Mouse (Mus musculus): ENCODE results near the gene Tgfbi. TPM values are rescaled to one million over a fixed set of nuclear protein-coding genes. Genes with fewer than 3 reads are reported as not detected.

Gene Tgfbi
- polyA plus RNA-seq (2012; ENCODE audit: insufficient read depth, insufficient read length, missing spikeins), result 17.9 and 18.3 TPM in 2 replicates

GRCm38 (mm10) chr13:56609103-56609856 lies at the start of gene Tgfbi:
TSS of gene Tgfbi (plus strand) at chr13:56609523.
- Histone ChIP-seq H3K4me3 (ENCODE audit: insufficient read depth, low read depth, low read length) (peak within 1 kb of the TSS; percentile 68), H3K27ac (replicated peaks; ENCODE audit: low read depth, low read length) (peak within 1 kb of the TSS; percentile 11; the same call in 1 of the 2 replicates), H3K4me1 (ENCODE audit: control insufficient read depth, insufficient read depth, insufficient read length, low read length) (peaks cover 36% of the 10 kb centered on the region)

GRCm38 (mm10) chr13:56559841-56560370 lies 49.4 kb upstream of the Tgfbi start:
- no peak overlapping the region for H3K4me3 ChIP-seq (ENCODE audit: insufficient read depth, low read depth, low read length)

GRCm38 (mm10) chr13:56561129-56561528 lies 48.2 kb upstream of the Tgfbi start:
- H3K27ac ChIP-seq (replicated peaks; ENCODE audit: low read depth, low read length), result no peak overlapping the region
- H3K4me3 ChIP-seq (ENCODE audit: insufficient read depth, low read depth, low read length), result no peak overlapping the region
- H3K4me1 ChIP-seq (ENCODE audit: control insufficient read depth, insufficient read depth, insufficient read length, low read length), result no peaks in the 10 kb centered on the region

More at GRCm38 (mm10) chr13:56559841-56560370, 49.4 kb upstream of the Tgfbi start:
- H3K27ac ChIP-seq (replicated peaks; ENCODE audit: low read depth, low read length), result no peak overlapping the region
- no peaks in the 10 kb centered on the region for H3K4me1 ChIP-seq (ENCODE audit: control insufficient read depth, insufficient read depth, insufficient read length, low read length)

- Histone ChIP-seq H3K4me1 (ENCODE audit: control insufficient read depth, insufficient read depth, insufficient read length, low read length) (no peaks in the 10 kb centered on the region), H3K27ac (replicated peaks; ENCODE audit: low read depth, low read length) (no peak overlapping the region), H3K4me3 (ENCODE audit: insufficient read depth, low read depth, low read length) (no peak overlapping the region)
Observed at GRCm38 (mm10) chr13:56563075-56563474, 46.2 kb upstream of the Tgfbi start.

GRCm38 (mm10) chr13:56566336-56566735 lies 43.0 kb upstream of the Tgfbi start:
- H3K27ac ChIP-seq (replicated peaks; ENCODE audit: low read depth, low read length), result peak overlapping the region; percentile 46
- H3K4me3 ChIP-seq (ENCODE audit: insufficient read depth, low read depth, low read length), result no peak overlapping the region
- H3K4me1 ChIP-seq (ENCODE audit: control insufficient read depth, insufficient read depth, insufficient read length, low read length), result peaks cover under 1% of the 10 kb centered on the region; the same call in 1 of the 2 replicates

GRCm38 (mm10) chr13:56571645-56572044 lies 37.7 kb upstream of the Tgfbi start:
- Histone ChIP-seq H3K27ac (replicated peaks; ENCODE audit: low read depth, low read length) (no peak overlapping the region; the same call in 1 of the 2 replicates), H3K4me1 (ENCODE audit: control insufficient read depth, insufficient read depth, insufficient read length, low read length) (peaks cover 12% of the 10 kb centered on the region), H3K4me3 (ENCODE audit: insufficient read depth, low read depth, low read length) (no peak overlapping the region)

- no peak overlapping the region for H3K4me3 ChIP-seq (ENCODE audit: insufficient read depth, low read depth, low read length)
- H3K4me1 ChIP-seq (ENCODE audit: control insufficient read depth, insufficient read depth, insufficient read length, low read length), result peaks cover 12% of the 10 kb centered on the region
- no peak overlapping the region for H3K27ac ChIP-seq (replicated peaks; ENCODE audit: low read depth, low read length)
Observed at GRCm38 (mm10) chr13:56575074-56575473, 34.2 kb upstream of the Tgfbi start.

GRCm38 (mm10) chr13:56575701-56576321 lies 33.5 kb upstream of the Tgfbi start:
- Histone ChIP-seq H3K27ac (replicated peaks; ENCODE audit: low read depth, low read length) (peak overlapping the region; percentile 51), H3K4me3 (ENCODE audit: insufficient read depth, low read depth, low read length) (no peak overlapping the region), H3K4me1 (ENCODE audit: control insufficient read depth, insufficient read depth, insufficient read length, low read length) (peaks cover 12% of the 10 kb centered on the region)

GRCm38 (mm10) chr13:56578097-56578496 lies 31.2 kb upstream of the Tgfbi start:
- Histone ChIP-seq H3K27ac (replicated peaks; ENCODE audit: low read depth, low read length) (no peak overlapping the region), H3K4me3 (ENCODE audit: insufficient read depth, low read depth, low read length) (no peak overlapping the region)

GRCm38 (mm10) chr13:56580450-56580849 lies 28.9 kb upstream of the Tgfbi start:
- H3K4me1 ChIP-seq (ENCODE audit: control insufficient read depth, insufficient read depth, insufficient read length, low read length), result peaks cover 4% of the 10 kb centered on the region; the same call in 1 of the 2 replicates
- no peak overlapping the region for H3K4me3 ChIP-seq (ENCODE audit: insufficient read depth, low read depth, low read length)
- no peak overlapping the region for H3K27ac ChIP-seq (replicated peaks; ENCODE audit: low read depth, low read length)

More at GRCm38 (mm10) chr13:56578097-56578496, 31.2 kb upstream of the Tgfbi start:
- H3K4me1 ChIP-seq (ENCODE audit: control insufficient read depth, insufficient read depth, insufficient read length, low read length), result peaks cover 4% of the 10 kb centered on the region; the same call in 1 of the 2 replicates

- no peak overlapping the region for H3K27ac ChIP-seq (replicated peaks; ENCODE audit: low read depth, low read length)
- H3K4me3 ChIP-seq (ENCODE audit: insufficient read depth, low read depth, low read length), result no peak overlapping the region
- peaks cover 4% of the 10 kb centered on the region; the same call in 1 of the 2 replicates for H3K4me1 ChIP-seq (ENCODE audit: control insufficient read depth, insufficient read depth, insufficient read length, low read length)
Observed at GRCm38 (mm10) chr13:56581512-56581911, 27.8 kb upstream of the Tgfbi start.

- Histone ChIP-seq H3K4me3 (ENCODE audit: insufficient read depth, low read depth, low read length) (no peak overlapping the region), H3K4me1 (ENCODE audit: control insufficient read depth, insufficient read depth, insufficient read length, low read length) (peaks cover 4% of the 10 kb centered on the region; the same call in 1 of the 2 replicates), H3K27ac (replicated peaks; ENCODE audit: low read depth, low read length) (no peak overlapping the region)
Observed at GRCm38 (mm10) chr13:56581961-56582434, 27.3 kb upstream of the Tgfbi start.

- H3K4me1 ChIP-seq (ENCODE audit: control insufficient read depth, insufficient read depth, insufficient read length, low read length), result peaks cover 4% of the 10 kb centered on the region; the same call in 1 of the 2 replicates
- no peak overlapping the region for H3K27ac ChIP-seq (replicated peaks; ENCODE audit: low read depth, low read length)
- H3K4me3 ChIP-seq (ENCODE audit: insufficient read depth, low read depth, low read length), result no peak overlapping the region
Observed at GRCm38 (mm10) chr13:56582720-56583119, 26.6 kb upstream of the Tgfbi start.

- H3K27ac ChIP-seq (replicated peaks; ENCODE audit: low read depth, low read length), result no peak overlapping the region
- no peak overlapping the region for H3K4me3 ChIP-seq (ENCODE audit: insufficient read depth, low read depth, low read length)
- peaks cover 4% of the 10 kb centered on the region; the same call in 1 of the 2 replicates for H3K4me1 ChIP-seq (ENCODE audit: control insufficient read depth, insufficient read depth, insufficient read length, low read length)
Observed at GRCm38 (mm10) chr13:56586046-56586445, 23.3 kb upstream of the Tgfbi start.

- no peak overlapping the region for H3K27ac ChIP-seq (replicated peaks; ENCODE audit: low read depth, low read length)
- no peak overlapping the region for H3K4me3 ChIP-seq (ENCODE audit: insufficient read depth, low read depth, low read length)
- H3K4me1 ChIP-seq (ENCODE audit: control insufficient read depth, insufficient read depth, insufficient read length, low read length), result no peaks in the 10 kb centered on the region
Observed at GRCm38 (mm10) chr13:56588454-56589117, 20.7 kb upstream of the Tgfbi start.
